Mouse (Mus musculus): Measurements from ENCODE around the gene Iqch.

- TF ChIP-seq CTCF (IDR thresholded peaks at IDR 0.05) (no peak), POLR2A (IDR thresholded peaks at IDR 0.05; ENCODE audit: insufficient read depth, low read depth, low read length) (no peak), EP300 (IDR thresholded peaks at IDR 0.05; ENCODE audit: insufficient read depth, low read depth, low read length) (no peak)
Measured at GRCm38 (mm10) chr9:63395612-63396011, 206.7 kb downstream of the Iqch start.

Measured in heart, adult 2 months (tissue).